Mouse (Mus musculus) myocyte (in vitro differentiated cells): Measurements from ENCODE around the gene Cfap70.

Experiments used
- POLR2AphosphoS2 ChIP-seq: IDR thresholded peaks from one replicate; pipeline ENCODE4 v1.6.1; 2011; ENCODE audit warnings: low read depth, control low read depth; ENCODE audit not compliant: insufficient read length
- TCF12 ChIP-seq: IDR thresholded peaks from one replicate; pipeline ENCODE4 v1.6.1; 2011; ENCODE audit warnings: mild to moderate bottlenecking, control low read depth; ENCODE audit not compliant: poor library complexity, insufficient read depth, severe bottlenecking
- USF1 ChIP-seq: IDR thresholded peaks from one replicate; pipeline ENCODE4 v1.6.1; 2011; ENCODE audit warnings: low read depth, mild to moderate bottlenecking, control low read depth, moderate library complexity

DNA sequence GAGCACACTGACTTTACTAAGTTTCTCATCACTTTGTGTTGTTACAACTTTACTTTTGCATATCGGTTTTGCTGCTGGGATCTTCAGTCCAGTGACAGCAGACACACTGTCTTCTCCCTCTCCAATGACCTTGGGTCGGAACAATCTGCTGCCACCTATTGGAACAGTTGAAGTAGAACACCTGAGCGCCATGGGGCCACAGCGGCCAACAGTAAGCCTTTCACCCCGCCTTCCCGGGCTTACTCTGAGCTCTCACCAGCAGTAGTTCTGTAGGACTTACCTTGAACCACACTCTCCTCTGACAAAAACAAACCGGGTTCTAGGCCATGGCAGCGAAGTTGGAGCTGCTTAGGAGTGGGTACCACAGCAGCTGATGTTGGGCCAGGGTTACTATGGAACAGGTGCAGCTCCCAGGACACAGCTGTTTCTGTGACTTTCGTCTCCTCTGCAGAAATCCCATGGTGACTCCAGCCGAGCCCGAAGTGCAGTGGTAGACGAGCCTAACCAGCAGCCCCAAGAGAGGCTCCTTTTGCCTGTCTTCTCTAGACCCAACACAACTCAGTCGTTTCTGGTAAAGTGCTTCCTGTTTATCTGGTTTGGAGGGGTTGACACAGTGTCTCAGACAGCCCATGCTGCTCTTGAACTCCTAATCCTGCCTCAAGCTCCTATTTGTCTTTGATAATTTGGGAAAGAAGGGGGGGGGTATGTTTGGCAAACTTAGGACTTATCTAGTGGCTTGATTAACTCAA is 73.5 kb downstream of the Cfap70 start:
- no peak for TF ChIP-seq USF1
- no peak for TF ChIP-seq POLR2AphosphoS2
- TF ChIP-seq TCF12: no peak
